In the genomic region with DNA sequence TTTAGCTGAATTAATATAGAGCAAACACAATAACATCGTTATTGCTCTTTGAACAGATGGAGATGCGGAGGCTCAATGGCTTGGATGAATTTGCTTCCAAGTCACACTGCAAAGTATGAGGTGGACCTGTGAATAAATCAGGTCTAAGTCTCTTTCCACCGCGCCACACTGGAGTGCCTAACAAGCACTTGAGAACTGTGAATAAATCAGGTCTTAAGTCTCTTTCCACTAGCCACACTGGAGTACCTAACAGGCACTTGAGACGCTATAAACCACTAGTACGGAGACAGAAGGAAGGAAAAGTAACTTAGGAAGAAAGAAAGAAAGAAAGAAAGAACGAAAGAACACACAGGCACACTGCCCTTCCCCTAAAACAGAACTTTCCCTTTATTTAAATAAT, we compare ENCODE assay signal across 8 mouse cellular contexts. TPM values are rescaled to one million over a fixed set of nuclear protein-coding genes. Genes with fewer than 3 reads are reported as not detected.
DNase-seq lines count a peak whose midpoint lies in the region; ATAC-seq and TF ChIP-seq lines count a peak whose summit lies in the region.

No protein-coding gene starts in this region.

- 22% methylated on average over 7 of the region's 7 CpGs for WGBS in heart, postnatal 0 days
- 22% methylated on average over 7 of the region's 7 CpGs for WGBS in embryonic facial prominence, embryonic 10.5 days
- WGBS in limb, embryonic 13.5 days = 10% methylated on average over 7 of the region's 7 CpGs
- 16% methylated on average over 7 of the region's 7 CpGs for WGBS in midbrain, embryonic 16.5 days

- no peak for DNase-seq in heart, postnatal 0 days (ENCODE audit: low spot score)
- DNase-seq in heart, adult 9 months (ENCODE audit: low spot score in 2 of 2) = no peak
- DNase-seq in embryonic facial prominence, embryonic 10.5 days (ENCODE audit: low spot score) = no peak
- DNase-seq in adrenal gland, adult 2 months = no peak
- DNase-seq in left cerebral cortex, adult 9 months (ENCODE audit: low spot score in 2 of 2) = no peak
- no peak for DNase-seq in right cerebral cortex, adult 2 months (ENCODE audit: low spot score in 2 of 2)

- TF ChIP-seq CTCF in heart, postnatal 0 days (IDR thresholded peaks at IDR 0.05; ENCODE audit: low read depth) = no peak

- no peaks in the 10 kb centered on the region for H3K27me3 ChIP-seq in heart, postnatal 0 days (ENCODE audit: control insufficient read depth, insufficient read depth, low read length)
- H3K27me3 ChIP-seq in embryonic facial prominence, embryonic 10.5 days (replicated peaks; ENCODE audit: low read depth, poor library complexity, severe bottlenecking) = no peaks in the 10 kb centered on the region
- H3K27me3 ChIP-seq in limb, embryonic 13.5 days = no peaks in the 10 kb centered on the region
- H3K27me3 ChIP-seq in midbrain, embryonic 16.5 days (ENCODE audit: control insufficient read depth, insufficient read depth, low read depth, low read length) = no peaks in the 10 kb centered on the region

- H3K4me1 ChIP-seq in heart, postnatal 0 days (ENCODE audit: control insufficient read depth, insufficient read depth) = peaks cover 14% of the 10 kb centered on the region
- H3K4me1 ChIP-seq in embryonic facial prominence, embryonic 10.5 days = peaks cover 20% of the 10 kb centered on the region
- H3K4me1 ChIP-seq in limb, embryonic 13.5 days = peaks cover 18% of the 10 kb centered on the region
- peaks cover 23% of the 10 kb centered on the region for H3K4me1 ChIP-seq in midbrain, embryonic 16.5 days (ENCODE audit: control insufficient read depth, insufficient read depth, low read length)

- ATAC-seq in heart, postnatal 0 days (ENCODE audit: insufficient read depth, low read depth) = no peak
- no peak for ATAC-seq in limb, embryonic 13.5 days (ENCODE audit: low FRiP score, low read depth)
- no peak for ATAC-seq in midbrain, embryonic 16.5 days

- no peaks in the 10 kb centered on the region for H3K9me3 ChIP-seq in heart, postnatal 0 days (replicated peaks; ENCODE audit: control insufficient read depth, low read length)
- H3K9me3 ChIP-seq in embryonic facial prominence, embryonic 10.5 days = no peaks in the 10 kb centered on the region
- no peaks in the 10 kb centered on the region for H3K9me3 ChIP-seq in limb, embryonic 13.5 days
- H3K9me3 ChIP-seq in midbrain, embryonic 16.5 days (replicated peaks; ENCODE audit: control insufficient read depth, low read length, poor library complexity, severe bottlenecking) = no peaks in the 10 kb centered on the region

- peak overlapping the region; percentile 98 for H3K9ac ChIP-seq in heart, postnatal 0 days (replicated peaks; ENCODE audit: low read depth, low read length)
- H3K9ac ChIP-seq in limb, embryonic 13.5 days = peak overlapping the region; percentile 89
- peak overlapping the region; percentile 21; the same call in 1 of the 2 replicates for H3K9ac ChIP-seq in midbrain, embryonic 16.5 days (ENCODE audit: low read depth, low read length)

- H3K4me2 ChIP-seq in heart, postnatal 0 days (ENCODE audit: low read depth, low read length) = peak overlapping the region; percentile 74
- peak overlapping the region; percentile 66 for H3K4me2 ChIP-seq in limb, embryonic 13.5 days (replicated peaks)
- peak overlapping the region; percentile 68 for H3K4me2 ChIP-seq in midbrain, embryonic 16.5 days (ENCODE audit: low read length)

- no peaks in the 10 kb centered on the region for H3K36me3 ChIP-seq in heart, postnatal 0 days (replicated peaks; ENCODE audit: control insufficient read depth, insufficient read depth, low read length)
- no peaks in the 10 kb centered on the region for H3K36me3 ChIP-seq in embryonic facial prominence, embryonic 10.5 days (replicated peaks)
- H3K36me3 ChIP-seq in limb, embryonic 13.5 days = no peaks in the 10 kb centered on the region
- no peaks in the 10 kb centered on the region for H3K36me3 ChIP-seq in midbrain, embryonic 16.5 days (ENCODE audit: control insufficient read depth, insufficient read depth, low read length)

- H3K4me3 ChIP-seq in heart, postnatal 0 days (ENCODE audit: low read depth, low read length) = peak overlapping the region; percentile 100
- peak overlapping the region; percentile 99 for H3K4me3 ChIP-seq in embryonic facial prominence, embryonic 10.5 days
- peak overlapping the region; percentile 95 for H3K4me3 ChIP-seq in limb, embryonic 13.5 days
- H3K4me3 ChIP-seq in midbrain, embryonic 16.5 days (ENCODE audit: low read depth, low read length) = peak overlapping the region; percentile 97

- no peak for TF ChIP-seq EP300 in heart, postnatal 0 days (IDR thresholded peaks at IDR 0.05; ENCODE audit: low read depth)

- peak overlapping the region; percentile 99 for H3K27ac ChIP-seq in heart, postnatal 0 days (ENCODE audit: low read depth)
- H3K27ac ChIP-seq in embryonic facial prominence, embryonic 10.5 days (replicated peaks) = peak overlapping the region; percentile 66
- H3K27ac ChIP-seq in limb, embryonic 13.5 days = no peak overlapping the region
- no peak overlapping the region for H3K27ac ChIP-seq in midbrain, embryonic 16.5 days (ENCODE audit: low read length)

RNA-seq across cellular contexts. Expression of a gene that starts 1.3 kb away (rescaled TPM):
- total RNA-seq in heart, postnatal 0 days (2014; rRNA removed; ENCODE audit: low replicate concordance) = 28.0 and 34.3 TPM in 2 replicates
- polyA plus RNA-seq in heart, postnatal 0 days (2015; fragmentation: Nextera tagmentation; extraction: Ambion mirVana) = 51.5 and 56.5 TPM in 2 replicates
- polyA plus RNA-seq in embryonic facial prominence, embryonic 10.5 days (2016; fragmentation: Nextera tagmentation; extraction: Ambion mirVana) = 79.1 and 86.5 TPM in 2 replicates
- 60.6 and 64.0 TPM in 2 replicates for polyA plus RNA-seq in limb, embryonic 13.5 days (2015; fragmentation: Nextera tagmentation; extraction: Ambion mirVana)
- 74.1 and 76.3 TPM in 2 replicates for polyA plus RNA-seq in midbrain, embryonic 16.5 days (2015; fragmentation: Nextera tagmentation; extraction: Ambion mirVana)
- total RNA-seq in adrenal gland, adult 2 months (2021) = 100 to 1,000 TPM in 1 of 2 experiments, 10 to 100 TPM in 1; 67.7 to 105 TPM
- polyA plus RNA-seq in adrenal gland, adult 2 months (2012; rRNA removed) = 1.3 and 1.5 TPM in 2 replicates

Comparison
In these comparisons a context has a peak if more than half of its experiments do, and no peak if none do; other contexts are left out.
1. H3K27ac ChIP-seq: peak in heart, postnatal 0 days (single experiment) and embryonic facial prominence, embryonic 10.5 days (single experiment); none in limb, embryonic 13.5 days (single experiment) and midbrain, embryonic 16.5 days (single experiment).
2. H3K9ac ChIP-seq: peak in every context shown above with its lines; median percentile 98 in heart, postnatal 0 days; 89 in limb, embryonic 13.5 days; 21 in midbrain, embryonic 16.5 days.
3. RNA of a gene that starts 1.3 kb away (polyA plus RNA-seq): 79.1 to 86.5 TPM in embryonic facial prominence, embryonic 10.5 days, 74.1 to 76.3 TPM in midbrain, embryonic 16.5 days, 60.6 to 64.0 TPM in limb, embryonic 13.5 days and 51.5 to 56.5 TPM in heart, postnatal 0 days; 1.3 to 1.5 TPM in adrenal gland, adult 2 months; every median in the first group is over 10 times any median in the second.
4. Peak in every context shown above with its lines, with median percentiles within 50 percentile points of each other: H3K4me2 ChIP-seq and H3K4me3 ChIP-seq.